In genomic region chr14:51611210-51611609, GRCm38 (mm10) we compare ENCODE assay signal across 34 mouse cellular contexts. TPM values are rescaled to one million over a fixed set of nuclear protein-coding genes. Genes with fewer than 3 reads are reported as not detected.
"Had no signal": no experiment of that assay in that cellular context is flagged by ENCODE, and none has a peak within 500 bp of the region (broad histone marks: within the 10 kb centered on the region; RNA-seq: fewer than 3 reads in every experiment).

TSS of gene Gm17078 (minus strand) at chr14:51611310.

- H3K27me3 ChIP-seq: embryonic facial prominence, embryonic 12.5 days; embryonic facial prominence, embryonic 13.5 days; embryonic facial prominence, embryonic 15.5 days; forebrain, embryonic 12.5 days; forebrain, embryonic 13.5 days; forebrain, embryonic 15.5 days had no signal

- H3K27ac ChIP-seq: embryonic facial prominence, embryonic 10.5 days; embryonic facial prominence, embryonic 12.5 days; embryonic facial prominence, embryonic 13.5 days; embryonic facial prominence, embryonic 15.5 days; forebrain, embryonic 10.5 days; forebrain, embryonic 12.5 days; forebrain, embryonic 13.5 days; forebrain, embryonic 15.5 days; gastrocnemius, adult 2 months; heart, adult 2 months had no signal

- DNase-seq: cerebellum, adult 8-10 months; cerebellum, adult 9-10 months; cerebellum, adult 9-11 months; cerebellum, postnatal 10 days; cerebellum, postnatal 14 days; cerebellum, postnatal 25 days; cerebellum, postnatal 36 days; embryo, embryonic 11 days; forebrain, postnatal 0 days; gastrocnemius, adult 2 months; gastrocnemius, postnatal 10 days; gastrocnemius, postnatal 14 days; gastrocnemius, postnatal 25 days; gastrocnemius, postnatal 36 days; heart, adult 11 months; heart, adult 18-20 months; heart, adult 2 months had no signal

- H3K4me1 ChIP-seq: embryonic facial prominence, embryonic 10.5 days; embryonic facial prominence, embryonic 12.5 days; embryonic facial prominence, embryonic 13.5 days; embryonic facial prominence, embryonic 15.5 days; forebrain, embryonic 10.5 days; forebrain, embryonic 12.5 days; forebrain, embryonic 13.5 days; forebrain, embryonic 15.5 days had no signal

- H3K36me3 ChIP-seq: embryonic facial prominence, embryonic 10.5 days; embryonic facial prominence, embryonic 12.5 days; embryonic facial prominence, embryonic 13.5 days; embryonic facial prominence, embryonic 15.5 days; forebrain, embryonic 10.5 days; forebrain, embryonic 12.5 days; forebrain, embryonic 15.5 days had no signal

- H3K4me3 ChIP-seq: embryonic facial prominence, embryonic 10.5 days; embryonic facial prominence, embryonic 12.5 days; embryonic facial prominence, embryonic 13.5 days; embryonic facial prominence, embryonic 15.5 days; erythroblast, embryonic 14.5 days; forebrain, embryonic 10.5 days; forebrain, embryonic 12.5 days; forebrain, embryonic 13.5 days; forebrain, embryonic 15.5 days; gastrocnemius, adult 2 months; heart, adult 2 months had no signal

RNA-seq across cellular contexts. Expression of gene Gm17078, which starts in this region (rescaled TPM):
- polyA plus RNA-seq: cortical plate, adult 2 months; embryonic facial prominence, embryonic 10.5 days; embryonic facial prominence, embryonic 11.5 days; embryonic facial prominence, embryonic 12.5 days; embryonic facial prominence, embryonic 13.5 days; embryonic facial prominence, embryonic 14.5 days; embryonic facial prominence, embryonic 15.5 days; erythroblast, embryonic 14.5 days; forebrain, embryonic 10.5 days; forebrain, embryonic 11.5 days; forebrain, embryonic 12.5 days; forebrain, embryonic 13.5 days; forebrain, embryonic 14.5 days; forebrain, embryonic 15.5 days; forebrain, embryonic 16.5 days; forebrain, postnatal 0 days; frontal cortex, adult 2 months; gonadal fat pad, adult 2 months; heart, adult 2 months had no signal
